Mouse (Mus musculus): Measurements from ENCODE around the gene Syt16. TPM values are rescaled to one million over a fixed set of nuclear protein-coding genes. Genes with fewer than 3 reads are reported as not detected.

Gene Syt16
- polyA plus RNA-seq, 1 experiment from 2014 or later: 5.7 TPM

DNA sequence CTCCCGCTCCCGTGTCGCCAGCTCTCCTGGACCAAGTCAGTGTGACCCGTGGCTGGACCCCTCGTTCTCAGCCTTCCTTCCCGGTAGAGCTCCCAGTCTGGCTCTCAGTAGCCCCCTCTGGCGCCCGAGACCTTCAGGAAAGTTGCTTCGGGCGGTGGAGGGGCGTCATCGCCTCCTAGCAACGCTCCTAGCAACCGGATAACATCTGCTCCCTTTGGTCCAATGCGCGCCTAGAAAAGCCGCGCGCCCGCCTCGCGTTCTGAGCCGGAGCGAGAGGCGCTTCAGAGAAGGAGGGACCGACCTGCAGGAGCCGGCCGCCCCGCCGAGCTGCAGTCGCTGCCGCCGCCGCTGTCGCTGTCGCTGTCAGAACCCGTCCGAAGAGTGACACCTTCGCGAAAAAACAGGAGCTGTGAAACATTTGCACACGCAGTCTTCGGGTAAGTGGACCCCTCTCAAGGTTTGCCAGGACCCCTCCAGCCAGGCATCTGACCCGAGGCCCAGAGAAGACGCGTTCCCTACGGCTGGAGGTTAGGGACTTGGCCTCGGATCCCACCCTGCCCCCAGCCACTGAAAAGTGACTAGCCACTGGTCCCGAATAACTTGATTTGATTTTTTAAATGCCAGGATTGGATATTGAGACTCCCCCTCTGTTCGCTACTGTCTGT is 286.7 kb downstream of the Syt16 start:
- Histone ChIP-seq H3K9ac (replicated peaks) (peak overlapping the region; percentile 40; the same call in 1 of the 2 replicates), H3K4me1 (replicated peaks) (0 out of 2 replicates have a peak, but pooled peaks cover 7% of the 10 kb centered on the region), H3K36me3 (no peaks in the 10 kb centered on the region), H3K27me3 (peaks cover 37% of the 10 kb centered on the region), H3K4me3 (replicated peaks) (peak overlapping the region; percentile 42), H3K9me3 (no peaks in the 10 kb centered on the region), H3K4me2 (peak overlapping the region; percentile 87), H3K27ac (no peak overlapping the region)
- ATAC-seq (ENCODE audit: insufficient number of reproducible peaks, insufficient read depth, low FRiP score, low TSS enrichment, low read depth): peak; percentile 95
- WGBS: 1% methylated on average over 48 of the region's 49 CpGs

DNA sequence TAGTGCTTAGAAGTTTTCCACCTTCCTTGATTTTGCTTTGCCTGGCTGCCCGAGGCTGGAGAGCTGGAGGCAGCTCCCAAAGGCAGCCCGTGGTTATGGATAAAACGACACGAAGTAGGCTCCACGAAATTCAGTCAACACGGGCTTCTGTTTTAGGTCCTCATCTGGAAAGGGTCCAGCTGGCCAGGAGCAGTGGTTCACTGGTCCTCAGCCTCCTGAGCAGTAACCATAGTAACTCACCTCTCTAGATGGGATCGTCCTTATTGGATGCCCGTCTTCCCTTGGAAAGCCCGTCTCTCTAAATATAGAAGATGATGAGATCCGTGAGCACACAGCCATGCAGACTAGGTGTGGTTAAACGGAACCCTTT is 287.2 kb downstream of the Syt16 start:
- H3K4me1 ChIP-seq (replicated peaks): 0 out of 2 replicates have a peak, but pooled peaks cover 7% of the 10 kb centered on the region
- H3K27ac ChIP-seq: no peak overlapping the region
- 10% methylated on average over 11 of the region's 11 CpGs for WGBS
- H3K4me3 ChIP-seq (replicated peaks): peak overlapping the region; percentile 42
- no peaks in the 10 kb centered on the region for H3K9me3 ChIP-seq
- no peak overlapping the region; the same call in 1 of the 2 replicates for H3K9ac ChIP-seq (replicated peaks)
- no peak for ATAC-seq (ENCODE audit: insufficient number of reproducible peaks, insufficient read depth, low FRiP score, low TSS enrichment, low read depth)
- H3K27me3 ChIP-seq: peaks cover 37% of the 10 kb centered on the region
- peak overlapping the region; percentile 87 for H3K4me2 ChIP-seq
- no peaks in the 10 kb centered on the region for H3K36me3 ChIP-seq

DNA sequence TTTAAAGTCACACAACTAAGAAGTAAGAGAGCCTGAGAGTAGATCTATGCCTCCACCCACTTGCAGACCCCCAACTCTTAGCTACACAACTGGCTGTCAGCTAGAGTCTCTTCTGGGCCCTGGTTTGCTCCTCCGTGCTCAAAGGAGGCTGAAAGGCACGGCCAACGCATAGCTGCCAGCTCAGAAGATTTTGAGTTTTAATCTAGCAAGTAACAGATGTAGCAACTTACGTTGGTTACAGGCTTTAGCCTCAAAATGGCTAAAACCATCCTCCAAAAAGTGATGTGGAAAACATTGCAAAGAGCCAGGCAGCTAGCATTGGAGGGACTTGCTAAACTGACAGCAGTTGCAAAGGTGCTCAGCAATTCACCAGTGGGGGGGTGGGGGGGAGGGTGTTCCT is 293.5 kb downstream of the Syt16 start:
- Histone ChIP-seq H3K27me3 (peaks cover 6% of the 10 kb centered on the region), H3K9me3 (no peaks in the 10 kb centered on the region), H3K27ac (no peak overlapping the region), H3K4me3 (replicated peaks) (no peak overlapping the region), H3K36me3 (no peaks in the 10 kb centered on the region), H3K4me1 (replicated peaks) (no peaks in the 10 kb centered on the region), H3K4me2 (no peak overlapping the region), H3K9ac (replicated peaks) (no peak overlapping the region)
- WGBS: 84% methylated on average over 4 of the region's 4 CpGs
- no peak for ATAC-seq (ENCODE audit: insufficient number of reproducible peaks, insufficient read depth, low FRiP score, low TSS enrichment, low read depth)

DNA sequence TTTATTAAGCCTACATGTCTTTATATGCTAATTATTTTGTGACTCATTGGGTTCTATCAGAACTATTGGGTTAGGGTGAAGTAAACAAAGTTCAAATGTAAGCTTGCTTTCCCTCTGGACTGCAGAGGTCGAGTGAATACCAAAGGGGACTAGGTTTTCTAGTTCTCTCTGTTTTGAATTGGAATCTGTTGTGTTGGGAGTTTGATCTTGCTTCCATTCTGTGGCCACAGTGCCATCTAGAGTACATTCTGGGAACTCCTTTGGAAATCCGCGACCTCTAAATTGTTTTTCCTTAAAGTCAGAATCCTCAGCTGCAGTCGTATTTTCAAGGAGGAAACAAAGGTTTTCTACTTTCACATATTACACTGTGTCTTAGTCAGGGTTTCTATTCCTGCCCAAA is 296.2 kb downstream of the Syt16 start:
- Histone ChIP-seq H3K4me2 (no peak overlapping the region), H3K4me1 (replicated peaks) (no peaks in the 10 kb centered on the region), H3K36me3 (no peaks in the 10 kb centered on the region), H3K9me3 (no peaks in the 10 kb centered on the region), H3K27ac (no peak overlapping the region), H3K4me3 (replicated peaks) (no peak overlapping the region), H3K27me3 (no peaks in the 10 kb centered on the region; the same call in 1 of the 2 replicates), H3K9ac (replicated peaks) (no peak overlapping the region)
- ATAC-seq (ENCODE audit: insufficient number of reproducible peaks, insufficient read depth, low FRiP score, low TSS enrichment, low read depth): no peak
- WGBS: 2% methylated on average over 4 of the region's 4 CpGs

DNA sequence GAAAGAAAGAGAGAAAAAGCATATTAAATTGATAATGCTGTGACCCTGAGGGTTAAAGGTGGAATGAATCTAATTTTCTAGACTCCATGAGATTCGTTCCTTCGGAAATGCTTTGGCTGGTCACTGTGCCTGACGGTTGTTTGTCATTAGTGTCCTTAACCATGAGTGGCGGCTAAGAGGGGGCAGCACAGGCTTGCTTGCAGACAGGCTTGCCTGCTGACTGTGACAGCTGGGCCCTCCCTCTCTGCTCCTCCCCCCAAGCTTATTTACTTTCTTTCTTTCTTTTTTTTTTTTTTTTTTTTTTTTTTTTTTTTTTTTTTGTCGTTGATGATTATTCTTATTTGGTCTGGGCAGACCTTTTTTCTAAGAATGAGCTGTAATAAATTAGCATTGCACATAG is 298.9 kb downstream of the Syt16 start:
- H3K4me1 ChIP-seq (replicated peaks): no peaks in the 10 kb centered on the region
- no peaks in the 10 kb centered on the region for H3K9me3 ChIP-seq
- WGBS: 47% methylated on average over 5 of the region's 5 CpGs
- no peak for ATAC-seq (ENCODE audit: insufficient number of reproducible peaks, insufficient read depth, low FRiP score, low TSS enrichment, low read depth)
- H3K9ac ChIP-seq (replicated peaks): no peak overlapping the region
- no peak overlapping the region for H3K4me3 ChIP-seq (replicated peaks)
- H3K27me3 ChIP-seq: no peaks in the 10 kb centered on the region; the same call in 1 of the 2 replicates
- H3K4me2 ChIP-seq: no peak overlapping the region
- H3K27ac ChIP-seq: no peak overlapping the region
- H3K36me3 ChIP-seq: no peaks in the 10 kb centered on the region

DNA sequence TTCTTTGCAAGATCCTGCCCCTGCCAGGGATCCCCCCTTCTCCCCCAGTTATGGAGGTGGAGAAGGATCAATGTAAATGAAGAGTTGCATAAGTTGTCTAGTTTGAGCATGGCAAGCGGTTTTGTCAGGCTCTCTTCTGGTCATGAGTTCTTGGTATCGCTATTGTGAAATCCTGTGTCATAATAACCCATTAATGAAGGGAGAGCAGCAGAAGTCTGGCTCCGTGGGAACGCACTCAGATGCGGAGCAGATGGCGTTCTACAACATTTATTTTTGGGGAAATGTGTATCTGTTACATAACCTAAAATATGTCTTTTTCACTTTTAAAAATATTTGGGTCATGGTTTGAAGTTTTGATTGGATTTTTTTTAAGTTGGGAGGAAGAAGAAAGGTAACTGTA is 304.1 kb downstream of the Syt16 start:
- Histone ChIP-seq H3K4me3 (replicated peaks) (no peak overlapping the region), H3K27me3 (no peaks in the 10 kb centered on the region), H3K36me3 (no peaks in the 10 kb centered on the region), H3K9me3 (no peaks in the 10 kb centered on the region), H3K4me2 (no peak overlapping the region), H3K4me1 (replicated peaks) (no peaks in the 10 kb centered on the region), H3K27ac (no peak overlapping the region), H3K9ac (replicated peaks) (no peak overlapping the region)
- ATAC-seq (ENCODE audit: insufficient number of reproducible peaks, insufficient read depth, low FRiP score, low TSS enrichment, low read depth): no peak
- 81% methylated on average over 6 of the region's 6 CpGs for WGBS

DNA sequence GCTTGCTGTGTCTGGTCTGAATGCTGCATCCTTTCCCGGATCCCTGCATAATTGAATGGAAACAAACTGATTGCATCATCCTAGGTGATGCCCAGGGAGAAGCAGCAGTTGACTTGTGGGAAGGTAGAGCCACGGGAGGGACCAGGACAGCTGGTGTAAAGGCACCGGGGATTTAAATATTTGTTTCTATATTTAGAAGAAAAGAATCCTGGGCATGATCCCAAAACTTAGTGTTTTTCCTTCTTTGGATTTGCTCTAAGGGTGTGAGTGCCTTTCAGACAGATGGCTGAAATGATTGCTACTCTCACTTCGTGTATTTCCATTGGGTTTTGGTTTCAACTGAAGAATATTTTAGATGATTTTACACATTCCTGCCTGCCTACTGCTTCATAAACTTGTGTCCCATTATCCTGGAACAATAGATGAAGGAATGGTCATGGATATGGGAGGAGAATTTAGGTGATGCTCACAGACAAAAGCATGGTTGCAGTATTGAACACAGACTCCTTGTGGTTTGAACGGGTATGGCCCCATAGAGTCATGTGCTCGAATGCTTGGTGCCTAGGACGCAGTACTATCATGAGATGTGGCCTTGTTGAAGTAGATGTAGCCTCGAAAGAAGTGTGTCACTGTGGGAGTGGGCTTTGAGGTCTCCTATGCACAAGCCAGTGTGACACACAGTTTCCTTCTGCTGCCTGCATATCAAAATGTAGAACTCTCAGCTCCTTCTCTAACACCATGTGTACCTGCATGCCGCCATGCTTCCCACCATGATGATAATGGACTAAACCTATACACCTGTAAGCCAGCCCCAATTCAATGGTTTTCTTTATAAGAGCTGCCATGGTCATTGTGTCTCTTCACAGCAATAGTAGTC is 306.2 kb downstream of the Syt16 start:
- Histone ChIP-seq H3K4me2 (no peak overlapping the region), H3K27ac (no peak overlapping the region), H3K27me3 (no peaks in the 10 kb centered on the region), H3K4me1 (replicated peaks) (no peaks in the 10 kb centered on the region), H3K9me3 (no peaks in the 10 kb centered on the region), H3K9ac (replicated peaks) (no peak overlapping the region), H3K36me3 (no peaks in the 10 kb centered on the region), H3K4me3 (replicated peaks) (no peak overlapping the region)
- WGBS: 82% methylated on average over 9 of the region's 9 CpGs
- ATAC-seq (ENCODE audit: insufficient number of reproducible peaks, insufficient read depth, low FRiP score, low TSS enrichment, low read depth): no peak

DNA sequence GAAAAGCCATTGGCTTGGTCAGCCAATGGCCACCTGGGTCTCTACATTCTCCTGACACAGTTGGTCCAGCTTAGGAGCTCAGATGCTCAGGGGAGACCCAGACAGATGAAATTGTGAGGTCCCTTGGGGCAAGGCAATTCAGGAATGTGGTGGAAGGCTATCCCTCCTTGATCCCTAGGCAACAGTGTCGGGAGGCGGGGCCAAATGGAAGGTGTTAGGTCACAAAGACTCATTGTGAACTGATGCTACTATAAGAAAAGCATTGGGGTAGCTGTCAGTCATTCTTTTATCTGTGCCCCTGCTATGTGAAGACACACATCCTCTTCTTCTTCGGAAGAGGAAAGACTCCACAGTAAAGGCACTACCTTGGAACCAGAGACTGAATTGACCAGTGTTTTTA is 315.1 kb downstream of the Syt16 start:
- no peak overlapping the region for H3K4me2 ChIP-seq
- no peaks in the 10 kb centered on the region for H3K4me1 ChIP-seq (replicated peaks)
- WGBS: 87% methylated on average over 3 of the region's 3 CpGs
- no peaks in the 10 kb centered on the region for H3K27me3 ChIP-seq
- H3K4me3 ChIP-seq (replicated peaks): no peak overlapping the region
- no peaks in the 10 kb centered on the region for H3K9me3 ChIP-seq
- no peak for ATAC-seq (ENCODE audit: insufficient number of reproducible peaks, insufficient read depth, low FRiP score, low TSS enrichment, low read depth)
- H3K9ac ChIP-seq (replicated peaks): no peak overlapping the region
- H3K27ac ChIP-seq: no peak overlapping the region
- H3K36me3 ChIP-seq: no peaks in the 10 kb centered on the region

DNA sequence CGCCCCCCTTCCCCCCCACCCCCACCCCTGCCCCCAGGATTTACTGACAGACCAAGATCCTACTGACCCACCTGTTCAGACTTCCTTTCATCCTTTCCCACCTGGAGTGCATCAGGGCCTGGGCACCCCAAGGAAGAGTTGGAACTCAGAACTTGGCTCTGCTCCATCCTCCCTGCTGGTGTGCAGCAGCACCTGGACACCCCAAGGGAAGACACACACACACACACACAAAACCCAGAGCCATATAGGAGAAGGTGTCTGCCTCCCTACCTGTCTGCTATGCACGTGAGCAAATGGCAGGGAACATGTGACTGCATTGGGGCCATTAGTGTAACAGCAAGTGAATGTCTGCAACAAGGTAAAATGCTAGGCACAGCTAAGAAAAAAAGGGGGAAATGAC is 317.8 kb downstream of the Syt16 start:
- Histone ChIP-seq H3K36me3 (no peaks in the 10 kb centered on the region), H3K9ac (replicated peaks) (no peak overlapping the region), H3K27ac (no peak overlapping the region), H3K27me3 (no peaks in the 10 kb centered on the region), H3K4me3 (replicated peaks) (no peak overlapping the region), H3K9me3 (no peaks in the 10 kb centered on the region), H3K4me1 (replicated peaks) (no peaks in the 10 kb centered on the region), H3K4me2 (no peak overlapping the region)
- 0 out of 2 replicates have a peak, but pooled peaks have one; percentile 33 for ATAC-seq (ENCODE audit: insufficient number of reproducible peaks, insufficient read depth, low FRiP score, low TSS enrichment, low read depth)
- WGBS: 39% methylated on average over 2 of the region's 2 CpGs

DNA sequence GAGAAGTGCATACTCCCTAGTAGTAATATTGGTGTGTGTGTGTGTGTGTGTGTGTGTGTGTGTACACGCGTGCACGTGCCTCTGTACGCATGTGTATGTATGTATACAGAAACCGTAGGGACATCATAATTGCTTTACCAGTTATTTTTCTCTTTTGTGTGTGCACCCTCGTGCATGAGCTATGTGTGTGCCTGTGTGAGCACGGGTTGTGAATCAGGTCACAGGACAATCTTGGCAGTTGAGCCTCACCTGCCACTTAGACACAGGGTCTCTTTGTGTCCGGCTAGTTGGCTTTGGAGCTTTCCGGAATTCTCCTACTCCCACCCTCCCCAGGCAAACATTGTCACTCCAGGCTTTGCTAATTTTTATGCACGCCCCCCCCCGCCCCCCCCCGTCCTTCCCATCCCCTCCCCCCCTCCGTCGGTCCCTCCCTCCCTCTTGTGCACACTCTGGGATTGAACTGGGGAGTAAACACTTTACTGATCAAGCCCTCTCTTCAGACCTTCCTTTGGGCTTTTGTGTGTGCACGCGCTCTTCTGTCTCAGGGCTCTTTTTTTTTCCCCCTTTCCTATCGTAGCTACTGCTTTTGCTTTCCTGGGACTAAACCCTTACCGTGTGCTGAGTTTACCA is 319.0 kb downstream of the Syt16 start, which contains the start of gene Gm11042:
Gene Gm11042 (minus strand): TSS at position 51 of the 630 bp plus-strand sequence.
- Histone ChIP-seq H3K4me2 (peak within 1 kb of the TSS; percentile 71), H3K27me3 (no peaks in the 10 kb centered on the region), H3K9ac (replicated peaks) (peak within 1 kb of the TSS; percentile 60), H3K27ac (peak within 1 kb of the TSS; percentile 51), H3K4me1 (replicated peaks) (no peaks in the 10 kb centered on the region), H3K9me3 (no peaks in the 10 kb centered on the region), H3K4me3 (replicated peaks) (peak within 1 kb of the TSS; percentile 45), H3K36me3 (no peaks in the 10 kb centered on the region)
- ATAC-seq (ENCODE audit: insufficient number of reproducible peaks, insufficient read depth, low FRiP score, low TSS enrichment, low read depth): 0 out of 2 replicates have a peak, but pooled peaks have one; percentile 38
- 31% methylated on average over 18 of the region's 18 CpGs for WGBS
